Mouse (Mus musculus) liver, embryonic 15.5 days (tissue): ENCODE results near the gene Wdr72. TPM values are rescaled to one million over a fixed set of nuclear protein-coding genes. Genes with fewer than 3 reads are reported as not detected.

Experiments used
- ATAC-seq: fragments of 200-750 bp; cut with Nextera tagmentation; 2 replicates; pipeline ENCODE4 v1.8.0; 2017; ENCODE audit warnings: moderate number of reproducible peaks, mild to moderate bottlenecking, moderate library complexity; ENCODE audit not compliant: insufficient read depth
- H3K27ac ChIP-seq: fragments of 300-500 bp; sonication (generic); replicated peaks from 2 replicates; pipeline ENCODE4 v1.5.1; 2015; ENCODE audit warnings: mild to moderate bottlenecking, inconsistent platforms
- H3K27me3 ChIP-seq: fragments of 300-500 bp; sonication (generic); 2 replicates; pipeline ENCODE4 v1.6.1; 2015; ENCODE audit warnings: mild to moderate bottlenecking, inconsistent platforms
- H3K36me3 ChIP-seq: fragments of 300-500 bp; sonication (generic); replicated peaks from 2 replicates; pipeline ENCODE4 v1.6.1; 2015; ENCODE audit warnings: moderate library complexity, mild to moderate bottlenecking, inconsistent platforms
- H3K4me1 ChIP-seq: fragments of 300-500 bp; sonication (generic); replicated peaks from 2 replicates; pipeline ENCODE4 v1.6.1; 2015; ENCODE audit warnings: inconsistent platforms
- H3K4me2 ChIP-seq: fragments of 300-500 bp; sonication (generic); 2 replicates; pipeline ENCODE4 v1.6.1; 2015; ENCODE audit warnings: moderate library complexity, mild to moderate bottlenecking, inconsistent platforms
- H3K4me3 ChIP-seq: fragments of 300-500 bp; sonication (generic); replicated peaks from 2 replicates; pipeline ENCODE4 v1.5.1; 2015; ENCODE audit warnings: mild to moderate bottlenecking, inconsistent platforms
- H3K9ac ChIP-seq: fragments of 300-500 bp; sonication (generic); 2 replicates; pipeline ENCODE4 v1.6.1; 2015; ENCODE audit warnings: moderate library complexity, mild to moderate bottlenecking, inconsistent platforms
- H3K9me3 ChIP-seq: fragments of 300-500 bp; sonication (generic); replicated peaks from 2 replicates; pipeline ENCODE4 v1.6.1; 2016; ENCODE audit warnings: inconsistent platforms
- WGBS: fragments of 180-500 bp; shearing (Covaris S2); methylation state at CpG from one replicate; pipeline ENCODE4 v1.1.7; 2015; ENCODE audit warnings: mixed read lengths; ENCODE audit not compliant: insufficient replicate concordance; 5-methylcytosine and 5-hydroxymethylcytosine counted together
- polyA plus RNA-seq: library from polyadenylated mRNA; unstranded; fragments of >200 nt; fragmentation: Nextera tagmentation; extraction: Ambion mirVana; gene quantifications from 2 replicates; pipeline ENCODE4 v1.2.1, GENCODE M21; 2015

The Wdr72 gene
- polyA plus RNA-seq, 1 experiment from 2014 or later = not detected

DNA sequence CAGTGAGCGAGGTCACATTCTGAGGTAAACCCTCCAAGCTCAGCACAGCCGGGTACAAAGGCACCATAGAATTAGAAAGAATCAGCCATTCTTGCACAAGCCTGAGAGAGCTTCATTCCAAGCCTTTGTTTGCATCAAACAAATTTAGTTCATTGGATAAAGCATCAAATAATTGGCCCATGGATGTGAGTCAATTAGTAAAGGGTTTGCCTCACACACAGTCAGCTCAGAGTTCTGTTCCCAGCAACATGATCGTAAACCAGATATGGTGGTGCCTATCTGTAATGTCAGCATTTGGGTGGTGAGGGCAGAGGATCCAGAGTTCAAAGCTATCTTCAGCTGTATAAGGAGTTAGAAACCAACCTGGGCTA lies 214.8 kb downstream of the Wdr72 start:
- H3K27me3 ChIP-seq = no peaks in the 10 kb centered on the region
- peak overlapping the region; percentile 65; the same call in 1 of the 2 replicates for H3K27ac ChIP-seq
- no peak overlapping the region for H3K4me2 ChIP-seq
- H3K4me3 ChIP-seq = no peak overlapping the region
- no peak overlapping the region for H3K9ac ChIP-seq
- 0 out of 2 replicates have a peak, but pooled peaks cover 3% of the 10 kb centered on the region for H3K4me1 ChIP-seq
- no peaks in the 10 kb centered on the region for H3K9me3 ChIP-seq
- H3K36me3 ChIP-seq = no peaks in the 10 kb centered on the region
- ATAC-seq = no peak
- WGBS = 58% methylated on average over 3 of the region's 3 CpGs

DNA sequence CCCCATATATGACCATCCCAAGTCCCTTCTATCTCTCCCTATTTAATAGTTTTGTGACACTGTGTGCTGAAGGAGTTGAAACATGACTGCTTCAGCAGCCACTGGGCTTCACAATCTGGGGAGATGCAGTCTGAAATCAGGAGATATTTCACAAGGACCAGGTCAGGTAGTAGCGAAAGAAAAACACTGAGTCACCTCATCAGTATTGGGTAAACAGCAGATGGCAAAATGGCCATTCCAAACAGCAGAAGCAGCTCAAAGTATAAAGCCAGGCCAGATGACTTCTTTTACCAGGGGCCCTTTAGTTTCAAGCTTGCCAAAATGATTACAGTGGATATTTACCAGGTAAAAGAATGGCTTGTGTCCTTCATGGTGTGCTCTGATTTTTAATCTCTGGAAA lies 215.8 kb downstream of the Wdr72 start:
- ATAC-seq = 0 out of 2 replicates have a peak, but pooled peaks have one; percentile 10
- no peaks in the 10 kb centered on the region for H3K36me3 ChIP-seq
- no peak overlapping the region for H3K4me3 ChIP-seq
- no peaks in the 10 kb centered on the region for H3K9me3 ChIP-seq
- H3K4me1 ChIP-seq = 0 out of 2 replicates have a peak, but pooled peaks cover 3% of the 10 kb centered on the region
- no peak overlapping the region for H3K4me2 ChIP-seq
- H3K27ac ChIP-seq = 0 out of 2 replicates have a peak overlapping the region, but pooled peaks have one; percentile 38
- no peaks in the 10 kb centered on the region for H3K27me3 ChIP-seq
- no peak overlapping the region for H3K9ac ChIP-seq
- WGBS = 56% methylated on average over 1 of the region's 1 CpGs

DNA sequence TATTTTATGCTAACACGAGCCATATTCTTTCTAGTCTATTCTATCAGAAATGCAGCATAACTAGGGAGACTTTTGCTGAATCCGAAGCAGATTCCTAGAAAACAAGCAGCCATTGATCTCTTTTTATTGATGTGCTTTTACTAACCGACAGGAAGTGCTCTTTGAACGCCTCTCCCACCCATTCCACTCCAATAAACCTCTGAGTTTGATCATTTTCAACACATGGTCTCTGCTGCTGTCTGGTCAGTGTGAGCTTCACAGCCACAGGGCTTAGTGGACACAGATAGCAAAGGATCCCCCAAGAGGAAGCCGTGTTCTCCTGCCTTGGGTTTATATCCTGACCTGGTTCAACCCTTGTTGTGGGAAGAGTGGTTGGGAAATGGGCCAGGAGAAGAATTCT lies 218.7 kb downstream of the Wdr72 start:
- no peaks in the 10 kb centered on the region for H3K9me3 ChIP-seq
- no peak for ATAC-seq
- H3K4me1 ChIP-seq = 0 out of 2 replicates have a peak, but pooled peaks cover 3% of the 10 kb centered on the region
- no peaks in the 10 kb centered on the region for H3K27me3 ChIP-seq
- WGBS = 44% methylated on average over 5 of the region's 5 CpGs
- H3K36me3 ChIP-seq = no peaks in the 10 kb centered on the region
- H3K4me3 ChIP-seq = no peak overlapping the region
- no peak overlapping the region for H3K27ac ChIP-seq
- H3K4me2 ChIP-seq = no peak overlapping the region
- no peak overlapping the region for H3K9ac ChIP-seq

GRCm38 (mm10) chr9:74330706-74331495 lies 220.7 kb downstream of the Wdr72 start:
- Histone ChIP-seq H3K4me2 (no peak overlapping the region), H3K4me3 (no peak overlapping the region), H3K27ac (no peak overlapping the region), H3K36me3 (no peaks in the 10 kb centered on the region), H3K4me1 (no peaks in the 10 kb centered on the region), H3K9ac (no peak overlapping the region), H3K27me3 (no peaks in the 10 kb centered on the region), H3K9me3 (no peaks in the 10 kb centered on the region)
- ATAC-seq = no peak
- 45% methylated on average over 9 of the region's 9 CpGs for WGBS

DNA sequence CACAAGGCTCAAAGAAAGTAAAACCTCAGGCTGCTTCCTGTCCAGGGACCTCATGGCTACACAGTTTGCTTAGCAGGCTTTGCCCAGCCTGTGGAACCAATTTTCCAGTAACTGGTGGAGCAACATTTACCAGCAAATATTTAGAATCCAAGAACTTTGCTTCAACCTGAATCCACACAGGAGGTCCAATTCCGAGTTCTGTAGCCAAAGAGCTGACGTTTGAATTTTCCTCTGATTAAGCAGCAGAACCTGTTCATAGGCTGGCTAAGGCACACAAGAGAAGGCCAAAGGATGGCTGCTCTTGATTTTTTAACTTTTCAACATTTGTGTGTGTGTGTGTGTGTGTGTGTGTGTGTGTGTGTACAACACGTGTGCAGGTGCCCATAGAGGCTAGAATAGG lies 222.2 kb downstream of the Wdr72 start:
- Histone ChIP-seq H3K4me3 (no peak overlapping the region), H3K9me3 (no peaks in the 10 kb centered on the region), H3K27ac (no peak overlapping the region), H3K27me3 (no peaks in the 10 kb centered on the region), H3K4me1 (no peaks in the 10 kb centered on the region), H3K4me2 (no peak overlapping the region), H3K36me3 (no peaks in the 10 kb centered on the region), H3K9ac (no peak overlapping the region)
- WGBS = 45% methylated on average over 3 of the region's 3 CpGs
- no peak for ATAC-seq

Other genes starting within 250 kb of the Wdr72 start
- 0.01 and 0.02 TPM in 2 replicates for gene Unc13c, start 141.4 kb upstream of the Wdr72 start, polyA plus RNA-seq